Mouse (Mus musculus) heart, adult 8-10 months (tissue): ENCODE measurements around the gene Tnfrsf18. TPM values are rescaled to one million over a fixed set of nuclear protein-coding genes. Genes with fewer than 3 reads are reported as not detected.

ENCODE experiments used
- DNase-seq: peaks from one replicate; pipeline ENCODE4 v3.0.0; 2022; ENCODE audit warnings: low spot score
- total RNA-seq, 4 experiments: library from RNA; stranded (reverse); gene quantifications; 2 replicates each; pipeline ENCODE4 v1.2.4; 2022

The Tnfrsf18 gene
- total RNA-seq = under 1 TPM in 2 of 4 experiments, not detected in 2; 0.25 to 0.75 TPM

DNA sequence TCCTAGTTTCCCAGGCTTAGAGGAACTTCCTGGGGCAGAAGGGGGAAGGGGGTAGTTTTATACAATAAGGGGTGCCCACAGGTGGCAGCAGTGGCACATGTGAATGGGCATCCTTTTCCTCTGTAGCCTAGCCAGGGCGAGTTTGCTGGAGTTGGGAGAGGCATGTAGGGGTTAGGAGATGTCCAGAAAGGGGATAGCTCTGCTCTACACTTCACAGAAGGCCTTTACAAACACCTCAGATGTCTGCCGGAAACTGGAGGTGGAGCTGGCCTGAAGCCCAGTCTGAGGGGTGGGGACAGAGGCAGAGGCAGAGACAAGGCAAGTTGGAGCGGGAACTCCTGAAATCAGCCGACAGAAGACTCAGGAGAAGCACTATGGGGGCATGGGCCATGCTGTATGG, at the start of gene Tnfrsf18:
Tnfrsf18 (plus strand) TSS at position 152 of the 400 bp plus-strand sequence.
- peak; percentile 17 for DNase-seq

DNA sequence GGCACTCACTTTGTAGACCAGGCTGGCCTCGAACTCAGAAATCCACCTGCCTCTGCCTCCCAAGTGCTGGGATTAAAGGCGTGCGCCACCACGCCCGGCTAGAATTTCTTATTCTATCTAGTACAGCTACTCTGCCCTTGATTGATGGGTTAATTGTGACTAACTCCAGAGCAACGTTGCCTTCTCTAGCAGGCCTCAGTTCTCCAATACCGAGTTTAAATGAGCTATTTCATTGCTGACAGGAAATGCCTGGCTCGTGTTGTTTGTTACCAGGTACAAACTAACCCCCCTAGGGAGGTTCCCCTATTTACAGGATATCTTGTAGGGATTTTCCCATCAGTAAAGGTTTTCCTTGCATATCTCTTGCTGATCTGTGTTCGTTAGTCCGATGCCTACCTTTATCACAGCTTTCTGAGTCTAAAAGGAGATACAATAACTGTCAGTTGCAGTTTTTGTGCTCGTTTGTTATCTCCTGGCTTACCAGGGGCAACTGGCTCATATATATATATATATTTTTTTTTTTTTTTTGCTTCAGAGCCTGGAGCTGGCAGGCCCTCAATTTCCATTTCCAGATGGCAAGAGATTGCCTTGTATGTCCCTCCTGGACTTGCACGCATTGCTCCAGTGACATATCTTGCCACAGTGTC, 44.4 kb upstream of the Tnfrsf18 start:
- no peak for DNase-seq

DNA sequence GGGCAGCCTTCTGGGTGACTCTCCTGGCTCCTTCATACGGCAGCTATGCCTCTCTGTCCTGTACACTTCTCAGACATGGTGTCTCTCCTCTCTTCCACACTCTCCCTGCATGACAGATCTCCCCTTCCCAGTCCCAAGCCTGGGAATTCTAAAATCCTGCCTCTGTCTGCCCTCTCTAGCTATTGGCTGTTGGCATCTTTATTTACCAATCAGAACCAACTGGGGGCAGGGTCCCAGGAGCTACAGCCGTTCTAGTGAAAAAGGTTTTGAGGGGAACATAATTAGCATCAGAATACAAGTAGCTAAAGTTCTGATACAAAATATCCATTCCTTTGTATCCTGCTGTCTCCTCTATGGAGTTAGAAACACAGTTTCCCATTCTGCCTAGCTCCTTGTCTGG, 42.2 kb upstream of the Tnfrsf18 start:
- no peak for DNase-seq

DNA sequence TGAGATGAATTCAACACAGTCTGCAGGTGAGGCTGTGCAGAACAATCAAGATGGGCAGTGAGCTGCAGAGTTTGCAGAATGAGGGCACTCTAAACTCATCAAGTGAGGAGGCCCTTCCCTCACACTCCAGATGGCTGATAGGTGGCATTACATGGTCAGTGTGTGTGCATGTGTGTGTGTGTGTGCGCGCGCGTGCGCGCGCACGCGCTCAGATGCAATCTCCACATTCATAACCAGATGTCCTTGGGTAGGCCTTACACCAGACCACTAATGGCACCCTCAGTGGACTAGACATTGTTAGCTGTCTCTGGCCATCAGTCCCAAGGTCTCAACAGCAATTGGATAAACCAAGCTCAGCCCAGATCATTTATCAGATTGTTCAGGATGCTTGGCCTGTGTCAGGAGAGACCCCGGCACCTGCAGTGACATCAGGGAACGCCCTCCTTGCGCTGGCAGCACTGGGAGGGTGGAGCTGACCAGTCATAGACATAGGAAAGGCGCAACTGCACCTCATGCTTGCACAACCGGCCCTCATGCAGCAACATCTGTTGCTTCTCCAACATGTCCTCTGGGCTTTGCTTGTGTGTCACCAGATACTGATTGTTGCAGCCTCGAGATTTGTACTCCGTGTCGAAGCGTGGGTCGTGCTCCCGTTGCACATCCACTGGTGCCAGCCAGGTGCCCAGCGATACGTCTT, 34.6 kb upstream of the Tnfrsf18 start:
- no peak for DNase-seq

DNA sequence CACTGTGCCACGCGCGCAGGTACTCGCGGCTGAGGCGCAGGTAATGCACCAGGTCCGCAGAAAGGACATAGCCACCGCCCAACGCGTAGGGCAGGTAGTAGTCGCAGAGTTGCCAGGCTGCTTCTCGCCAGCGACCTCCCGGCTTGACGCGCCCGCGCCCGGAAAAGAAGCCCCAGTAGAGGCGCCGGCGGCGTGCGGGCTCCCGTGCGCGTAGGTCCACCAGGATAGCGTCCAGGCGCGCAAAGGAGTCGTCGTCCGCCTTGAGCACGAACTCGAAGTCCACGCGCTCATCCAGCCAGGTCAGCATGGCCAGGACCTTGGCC, 34.1 kb upstream of the Tnfrsf18 start:
- peak; percentile 20 for DNase-seq

DNA sequence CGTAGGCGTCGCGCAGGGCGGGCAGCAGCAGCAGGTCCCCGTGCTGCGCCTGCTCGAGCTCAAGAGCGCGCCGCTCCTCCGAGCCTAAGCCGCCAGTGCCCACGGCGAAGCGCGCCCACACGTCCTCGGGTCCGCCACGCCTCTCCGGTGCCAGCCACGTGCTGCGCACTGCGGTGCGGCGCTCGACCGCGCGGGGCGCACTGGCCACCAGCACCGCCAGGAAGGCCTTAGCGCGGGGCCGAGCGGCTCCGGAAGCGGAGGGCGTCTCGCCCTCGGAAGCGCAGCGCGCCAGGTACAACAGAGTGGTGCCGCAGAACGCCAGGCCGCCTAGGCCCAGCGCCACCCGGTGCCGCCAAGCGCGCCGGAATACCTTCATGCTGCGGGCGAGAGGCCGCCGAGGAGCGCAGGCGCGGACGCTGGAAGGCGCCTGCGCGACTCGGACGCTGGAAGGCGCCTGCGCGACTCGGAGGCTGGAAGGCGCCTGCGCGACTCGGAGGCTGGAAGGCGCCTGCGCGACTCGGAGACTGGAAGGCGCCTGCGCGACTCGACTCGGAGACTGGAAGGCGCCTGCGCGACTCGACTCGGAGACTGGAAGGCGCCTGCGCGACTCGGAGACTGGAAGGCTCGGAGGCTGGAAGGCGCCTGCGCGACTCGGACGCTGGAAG, 33.6 kb upstream of the Tnfrsf18 start, which contains the start of the genes B3galt6 and Sdf4:
B3galt6 (minus strand) TSS at position 409 of the 665 bp plus-strand sequence.
Sdf4 (plus strand) TSS at position 632 of the 665 bp plus-strand sequence.
- peak; percentile 57 for DNase-seq

DNA sequence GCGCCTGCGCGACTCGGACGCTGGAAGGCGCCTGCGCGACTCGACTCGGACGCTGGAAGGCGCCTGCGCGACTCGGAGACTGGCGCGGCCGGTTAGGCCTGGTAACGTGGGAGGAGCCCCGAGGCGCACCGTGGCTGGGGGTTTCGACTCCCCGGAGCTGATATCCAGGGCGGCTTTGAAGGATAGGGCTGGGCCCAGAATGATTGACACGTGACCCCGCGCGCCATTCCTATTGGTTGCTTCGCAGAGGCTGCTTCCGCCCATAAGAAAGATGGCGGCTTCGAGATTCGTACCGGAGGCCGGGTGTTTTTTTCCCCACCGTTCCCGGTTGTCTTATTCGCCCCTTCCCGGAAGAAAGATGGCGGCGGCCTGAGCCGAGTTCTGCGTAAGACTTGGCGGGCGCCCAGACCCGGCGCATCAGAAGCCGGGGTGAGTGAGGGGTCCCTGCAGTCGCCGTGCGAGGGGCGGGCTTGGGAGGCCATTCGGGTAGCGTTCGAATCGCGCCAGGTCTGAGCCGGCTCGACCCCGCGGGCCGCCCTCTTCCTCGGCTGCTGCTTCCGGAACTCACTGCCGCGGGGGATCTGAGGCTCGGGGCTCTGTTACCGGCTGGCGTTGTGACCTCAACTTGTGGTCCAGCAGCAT, 32.9 kb upstream of the Tnfrsf18 start:
- DNase-seq = peak; percentile 97

DNA sequence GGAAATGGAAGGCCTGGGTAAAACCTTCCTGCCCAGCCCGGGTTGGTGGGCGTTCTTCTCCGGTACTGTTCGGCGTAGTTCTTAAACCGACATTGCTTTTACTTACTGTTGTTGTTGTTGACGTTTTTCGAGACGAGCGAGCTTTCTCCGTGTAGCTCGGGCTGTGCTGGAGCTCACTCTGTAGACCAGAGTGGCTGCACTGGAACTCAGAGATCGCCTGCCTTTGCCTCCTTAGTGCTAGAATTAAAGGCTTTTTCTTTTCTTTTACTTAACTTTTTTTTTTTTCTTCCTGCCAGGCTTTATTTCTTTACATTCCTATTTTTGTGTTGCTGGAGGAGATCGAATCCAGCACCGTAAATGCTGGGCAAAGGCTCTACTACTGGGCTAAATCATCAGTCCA, 32.4 kb upstream of the Tnfrsf18 start:
- DNase-seq = no peak

DNA sequence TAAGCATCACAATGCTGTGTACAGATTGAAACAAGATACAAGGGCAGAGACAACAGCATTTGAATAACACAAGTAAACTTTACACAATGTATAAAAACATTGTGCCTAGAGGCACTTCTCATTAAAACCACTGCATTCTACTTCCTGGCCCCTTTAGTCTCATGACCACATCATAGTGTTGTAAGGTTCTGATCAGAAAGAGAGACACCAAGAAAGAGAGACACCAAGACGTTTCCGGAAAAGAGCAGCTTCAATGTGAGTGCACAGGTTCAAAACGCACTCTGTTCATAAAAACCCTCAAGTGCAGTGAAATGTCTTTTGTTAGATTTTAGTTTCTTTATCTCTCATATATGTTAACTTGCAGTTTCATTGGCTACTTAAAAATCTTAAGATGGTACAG, 21.9 kb upstream of the Tnfrsf18 start:
- DNase-seq = no peak

DNA sequence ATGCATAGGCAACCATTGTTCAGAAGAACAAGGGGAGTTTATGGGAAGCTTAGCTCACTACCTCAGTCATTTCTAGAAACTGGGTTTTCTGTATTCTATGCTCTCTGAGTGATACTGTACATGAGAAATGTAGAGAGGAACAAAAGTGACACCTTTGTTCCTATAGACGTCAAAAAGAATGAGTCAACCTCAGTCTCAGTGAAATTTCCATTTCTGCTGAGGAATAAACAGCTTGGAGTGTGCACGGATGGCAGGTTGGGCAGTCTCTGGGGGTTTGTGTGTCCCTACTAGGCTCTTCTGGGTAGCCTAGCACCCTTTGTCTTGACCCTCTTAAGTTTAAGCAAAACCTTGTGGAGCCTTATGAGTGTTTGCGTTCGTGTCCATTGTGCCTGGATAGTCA, 17.6 kb upstream of the Tnfrsf18 start:
- no peak for DNase-seq

DNA sequence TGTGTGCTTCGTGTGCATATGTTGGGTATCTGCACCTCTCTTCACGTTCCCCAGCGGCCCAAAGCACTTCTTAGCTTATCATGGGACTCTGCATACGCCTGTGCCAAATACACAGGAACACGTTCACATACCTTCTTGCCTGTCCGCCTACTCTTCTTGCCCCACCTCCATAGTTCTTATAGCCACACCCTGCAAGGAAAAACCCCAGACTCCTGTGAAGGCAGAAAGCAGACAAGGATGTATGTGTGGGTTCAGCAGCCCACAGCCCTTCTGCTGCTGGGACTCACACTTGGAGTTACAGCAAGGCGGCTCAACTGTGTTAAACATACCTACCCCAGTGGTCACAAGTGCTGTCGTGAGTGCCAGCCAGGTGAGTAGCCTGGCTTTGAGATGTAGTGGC, 12.3 kb upstream of the Tnfrsf18 start, which contains the start of gene Tnfrsf4:
Tnfrsf4 (plus strand) TSS at position 207 of the 400 bp plus-strand sequence.
- DNase-seq = no peak

DNA sequence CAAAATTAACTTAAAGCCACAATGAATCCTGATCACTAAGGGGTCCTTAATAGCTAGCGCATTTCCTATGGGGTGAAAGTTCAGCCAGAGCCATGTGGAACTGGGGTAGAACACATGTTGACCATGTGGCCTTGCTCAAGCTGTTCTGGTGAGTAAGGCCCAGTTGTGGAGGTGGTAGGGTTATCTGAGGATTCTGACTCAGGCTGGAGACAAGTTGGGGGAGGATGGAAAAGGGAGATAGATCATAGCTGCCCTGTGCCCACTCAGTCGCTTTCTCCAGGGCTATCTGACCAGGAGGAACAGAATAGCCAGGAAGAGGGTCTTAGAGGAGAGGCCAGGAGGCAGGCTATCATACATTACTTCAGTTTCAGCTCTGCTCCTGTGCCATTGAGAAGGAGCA, 11.5 kb upstream of the Tnfrsf18 start:
- DNase-seq = no peak

DNA sequence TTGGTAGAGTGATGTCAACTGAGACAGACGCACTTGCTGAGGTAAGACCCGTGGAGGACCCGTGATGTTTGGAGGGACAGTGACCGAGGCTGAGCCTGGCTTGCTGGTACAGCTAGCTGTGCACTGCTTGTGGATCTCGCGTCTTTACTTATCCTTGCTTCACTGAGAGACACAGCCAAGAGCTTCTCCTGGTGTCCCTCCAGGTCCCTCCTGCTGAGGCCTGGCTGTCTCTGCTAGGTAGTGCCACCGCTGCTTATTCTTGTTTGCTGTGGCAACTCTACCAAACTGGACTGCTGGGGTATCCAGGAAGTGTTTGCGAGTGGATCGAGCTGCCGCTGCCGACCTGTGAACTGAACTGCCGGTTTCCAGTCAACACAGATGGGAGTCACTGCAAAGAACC, 6.2 kb upstream of the Tnfrsf18 start:
- no peak for DNase-seq

DNA sequence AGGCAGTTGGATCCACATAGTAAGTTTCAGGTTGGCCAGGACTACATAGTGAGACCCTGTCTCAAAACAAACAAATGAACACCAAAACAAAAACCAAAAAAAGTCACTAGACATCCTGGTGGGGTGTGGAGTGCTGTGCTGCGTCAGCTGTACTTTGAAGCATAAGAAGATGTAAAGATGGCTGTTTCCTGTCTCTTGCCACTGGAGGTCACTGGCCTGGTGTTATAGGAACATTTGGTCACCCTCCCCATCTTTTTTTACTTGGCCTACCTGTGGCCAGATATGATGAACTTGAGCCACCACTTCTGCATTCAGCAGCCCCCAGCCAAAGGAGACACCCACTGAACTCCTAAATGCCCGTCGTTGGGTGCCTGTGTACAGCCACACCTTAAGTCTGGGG, 4.6 kb upstream of the Tnfrsf18 start:
- no peak for DNase-seq

DNA sequence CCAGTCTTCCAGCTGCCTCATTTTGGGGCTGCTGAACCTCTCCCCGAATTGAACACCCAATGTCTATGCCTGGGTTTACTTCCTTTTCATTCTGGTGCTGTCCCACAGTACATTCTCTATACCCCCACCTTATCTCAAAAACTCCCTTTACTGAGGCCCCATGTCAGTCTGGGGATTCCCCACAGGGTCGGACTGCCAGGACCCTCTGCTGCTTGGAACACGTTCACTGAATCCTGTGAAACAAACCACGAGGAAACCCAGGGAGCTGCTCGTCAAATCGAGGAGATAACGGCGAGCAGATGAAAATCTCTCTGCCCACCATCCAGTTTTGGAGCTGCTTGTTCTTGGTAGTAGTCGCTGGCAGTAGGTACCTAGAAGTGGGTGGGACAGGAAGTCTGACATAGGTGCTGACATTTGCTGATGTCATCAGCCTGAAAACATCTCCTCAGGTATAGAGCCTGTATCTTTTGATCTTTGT, 4.0 kb upstream of the Tnfrsf18 start:
- DNase-seq = no peak

DNA sequence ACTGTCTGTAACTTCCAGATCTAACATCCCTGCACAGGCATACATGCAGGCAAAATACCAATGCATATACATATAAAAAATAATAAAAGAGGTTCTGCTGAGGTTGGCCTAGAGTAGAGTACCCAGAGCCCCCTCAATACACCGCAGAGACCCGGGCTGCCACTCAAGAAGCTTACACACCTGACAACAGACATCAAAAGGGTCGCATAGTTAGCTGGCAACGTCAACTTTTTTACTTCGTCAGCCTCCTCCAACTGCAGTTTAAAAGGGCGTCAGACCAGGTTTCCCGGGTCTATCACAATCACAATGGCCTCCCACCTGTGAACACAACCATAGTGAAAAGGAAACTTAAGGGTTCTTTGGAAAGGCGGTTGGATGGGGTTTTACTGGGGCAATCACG, 2.4 kb upstream of the Tnfrsf18 start:
- no peak for DNase-seq

DNA sequence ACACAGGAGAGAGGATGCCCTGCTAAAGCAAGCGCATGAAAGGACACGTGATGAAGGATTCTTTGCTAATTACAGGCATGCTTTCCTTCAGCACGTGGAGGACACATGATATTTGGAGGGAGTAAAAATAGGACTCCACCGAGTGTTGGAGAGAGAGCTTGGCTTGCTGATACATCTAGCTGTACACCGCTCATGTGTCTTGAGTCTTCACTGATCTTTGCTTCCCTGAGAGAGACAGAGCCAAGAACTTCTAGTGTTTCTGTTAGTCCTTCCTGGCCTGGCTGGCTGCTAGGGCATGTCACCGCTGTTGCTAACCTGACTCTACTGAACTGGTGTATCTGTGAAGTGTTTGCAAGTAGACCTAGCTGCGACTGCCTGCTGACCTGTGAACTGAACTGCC, 1.8 kb upstream of the Tnfrsf18 start:
- DNase-seq = peak; percentile 51

DNA sequence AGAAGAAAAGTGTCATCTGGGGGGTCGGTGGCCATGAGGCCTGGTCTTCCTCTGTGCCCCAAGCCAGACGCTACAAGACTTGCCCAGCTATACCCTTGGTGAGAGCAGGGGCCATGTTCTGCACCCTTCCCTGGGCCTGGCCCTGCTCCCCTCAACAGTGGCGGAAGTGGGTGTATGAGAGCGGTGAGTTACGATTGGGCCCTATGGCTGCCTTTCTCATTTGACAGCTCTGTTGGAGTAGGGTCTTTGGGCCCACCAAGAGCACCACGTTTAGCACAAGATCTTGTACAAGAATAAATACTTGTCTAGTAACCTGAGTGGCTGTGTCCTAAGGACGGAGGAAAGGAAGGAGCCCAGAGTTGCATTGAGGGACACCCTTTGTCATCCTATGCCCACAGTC, 2.6 kb downstream of the Tnfrsf18 start:
- DNase-seq = no peak

DNA sequence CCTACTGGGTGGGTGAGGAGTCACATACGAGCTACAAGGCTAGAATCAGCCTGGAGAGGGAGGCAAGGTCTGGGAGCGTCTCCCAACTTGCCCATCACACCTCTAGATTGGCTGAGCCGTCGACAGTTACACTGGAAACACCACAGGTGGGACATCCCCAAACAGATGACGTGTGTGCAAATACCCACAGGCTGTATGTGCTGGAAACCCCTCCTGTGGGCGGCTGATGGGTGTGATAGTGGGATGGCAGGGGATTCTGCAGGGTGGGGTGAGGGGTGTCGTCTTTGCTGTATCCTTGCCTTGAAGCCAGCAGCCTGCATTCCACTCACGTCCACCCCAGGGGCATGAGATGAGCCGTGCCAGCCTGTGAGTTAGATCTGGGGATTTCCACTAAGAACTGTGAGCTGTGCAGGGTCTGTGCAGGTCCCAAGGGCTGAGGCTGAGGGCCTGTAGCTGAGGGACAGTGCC, 4.7 kb downstream of the Tnfrsf18 start:
- no peak for DNase-seq

DNA sequence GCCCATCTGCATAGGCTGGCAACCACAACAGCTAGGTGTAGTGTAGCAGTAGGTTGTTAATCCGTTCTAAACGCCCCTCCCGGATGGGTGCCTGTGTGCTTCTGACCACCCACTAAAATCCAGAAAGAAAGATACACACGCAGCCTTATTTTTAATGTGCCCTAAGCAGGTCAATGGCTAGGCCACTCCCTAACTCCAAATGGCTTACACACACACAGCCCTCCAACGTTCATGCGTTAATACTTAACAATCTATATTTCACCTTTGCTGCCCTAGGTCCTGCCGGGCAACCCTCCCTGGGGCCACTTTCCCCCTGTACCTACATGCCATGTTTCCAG, 5.3 kb downstream of the Tnfrsf18 start:
- no peak for DNase-seq

DNA sequence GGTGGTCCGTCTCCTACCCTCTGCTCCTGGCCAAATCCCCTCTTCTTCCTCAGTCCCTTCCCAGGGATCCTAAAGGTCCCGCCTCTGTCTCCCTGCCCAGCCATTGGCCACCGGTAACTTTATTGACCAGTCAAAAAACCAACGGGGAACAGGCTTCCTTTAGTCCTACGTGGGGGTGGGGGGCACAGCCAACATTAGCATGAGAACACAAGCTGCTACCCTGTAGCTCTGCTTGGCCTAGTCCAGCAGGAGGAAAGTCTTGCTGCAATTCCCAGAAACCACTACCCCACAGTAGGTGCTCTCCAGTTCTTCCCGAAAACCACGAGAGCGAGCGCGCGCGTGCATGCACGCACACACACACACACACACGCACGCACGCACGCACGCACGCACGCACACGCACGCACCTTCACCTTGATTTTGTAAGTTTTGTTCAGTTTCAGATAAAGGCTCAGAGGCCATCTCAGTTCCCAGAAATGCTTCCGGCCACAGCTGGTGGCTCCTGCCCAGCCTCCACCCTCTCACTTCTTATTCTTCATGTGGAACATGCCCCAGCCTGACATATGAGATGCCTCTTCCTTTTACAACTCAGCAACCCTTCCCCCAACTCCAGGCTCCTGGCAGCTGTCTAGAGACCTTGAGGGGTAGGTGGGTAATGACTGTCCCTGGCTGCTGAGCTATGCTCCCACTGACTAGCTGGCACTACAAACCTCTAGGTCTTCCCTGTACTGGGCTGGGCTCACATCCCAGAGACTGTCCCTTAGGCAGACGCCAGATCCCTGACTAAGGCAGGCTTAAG, 5.8 kb downstream of the Tnfrsf18 start:
- DNase-seq = peak; percentile 89
